In the genomic region with DNA sequence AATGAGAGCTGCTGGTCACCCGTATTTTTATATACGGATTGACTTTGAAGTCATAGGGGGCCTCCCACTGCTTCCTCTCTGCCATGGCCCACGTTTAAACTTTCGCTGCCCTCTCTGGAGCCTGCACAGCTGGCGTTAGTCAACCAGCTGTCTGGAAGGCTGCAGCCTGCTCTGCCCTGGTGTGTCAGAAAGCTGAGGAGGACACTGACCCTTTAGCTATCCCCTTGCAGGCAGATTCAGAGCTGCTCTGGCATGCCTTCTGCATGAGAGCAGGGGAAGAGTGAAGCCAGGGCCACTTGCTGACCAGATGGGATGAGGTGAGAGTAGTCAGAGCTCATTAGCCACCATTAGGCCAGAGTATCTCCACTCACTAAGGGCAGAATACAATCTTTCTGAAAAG, we compare ENCODE assay signal across 13 mouse cellular contexts.
A peak's percentile ranks its signal among the peaks of the same experiment; 100 is the strongest.
DNase-seq lines count a peak whose midpoint lies in the region; ATAC-seq lines count a peak whose summit lies in the region.
"Had no signal": no experiment of that assay in that cellular context is flagged by ENCODE, and none has a peak within 500 bp of the region (broad histone marks: within the 10 kb centered on the region; RNA-seq: fewer than 3 reads in every experiment).

No protein-coding gene starts in this region.

- no peaks in the 10 kb centered on the region for H3K36me3 ChIP-seq in heart, embryonic 11.5 days (ENCODE audit: control insufficient read depth, insufficient read depth, low read length)
- no peaks in the 10 kb centered on the region for H3K36me3 ChIP-seq in limb, embryonic 10.5 days
- H3K36me3 ChIP-seq: G1E had no signal

- no peak overlapping the region for H3K9ac ChIP-seq in heart, embryonic 11.5 days (ENCODE audit: low read depth, low read length)

- 0 out of 2 replicates have a peak, but pooled peaks cover 3% of the 10 kb centered on the region for H3K4me1 ChIP-seq in heart, embryonic 11.5 days (ENCODE audit: control insufficient read depth, insufficient read depth, low read length)
- H3K4me1 ChIP-seq in limb, embryonic 10.5 days: peaks cover 43% of the 10 kb centered on the region

- H3K4me2 ChIP-seq in heart, embryonic 11.5 days: no peak overlapping the region

- 25% methylated on average over 5 of the region's 5 CpGs for WGBS in heart, embryonic 11.5 days (ENCODE audit: insufficient replicate concordance)
- 13% methylated on average over 5 of the region's 5 CpGs for WGBS in limb, embryonic 10.5 days

- H3K27ac ChIP-seq in heart, embryonic 11.5 days (ENCODE audit: low read depth, low read length): peak overlapping the region; percentile 22; the same call in 1 of the 2 replicates
- peak overlapping the region; percentile 51; the same call in 1 of the 2 replicates for H3K27ac ChIP-seq in limb, embryonic 10.5 days

- no peak for DNase-seq in heart, postnatal 4 days
- peak; percentile 39 to 55 for DNase-seq in kidney, postnatal 4 days
- DNase-seq in kidney, adult 11 months: no peak
- DNase-seq in limb, embryonic 10.5 days (ENCODE audit: low spot score): peak; percentile 56
- DNase-seq in mesoderm, embryonic 11.5 days (ENCODE audit: low read depth, low spot score): peak; percentile 53
- DNase-seq in gastrocnemius, adult 18-20 months (ENCODE audit: low spot score): no peak
- DNase-seq: B cell, adult 2 months; cerebellum, adult 2 months; right cerebral cortex, postnatal 14 days; thymus, adult 18-20 months had no signal

- no peaks in the 10 kb centered on the region for H3K9me3 ChIP-seq in heart, embryonic 11.5 days (replicated peaks; ENCODE audit: control insufficient read depth, low read length)
- no peaks in the 10 kb centered on the region for H3K9me3 ChIP-seq in limb, embryonic 10.5 days (replicated peaks)

- H3K27me3 ChIP-seq in heart, embryonic 11.5 days (ENCODE audit: control insufficient read depth, insufficient read depth, low read length): no peaks in the 10 kb centered on the region
- peaks cover 63% of the 10 kb centered on the region for H3K27me3 ChIP-seq in limb, embryonic 10.5 days (ENCODE audit: low read depth, poor library complexity, severe bottlenecking)

- ATAC-seq in heart, embryonic 11.5 days (replicated peaks; ENCODE audit: insufficient number of reproducible peaks, low FRiP score, low TSS enrichment): no peak
- ATAC-seq in CD4-positive, CD25-positive, alpha-beta regulatory T cell, adult 4 months: no peak

- no peak overlapping the region for H3K4me3 ChIP-seq in heart, embryonic 11.5 days (ENCODE audit: low read depth, low read length)
- no peak overlapping the region for H3K4me3 ChIP-seq in limb, embryonic 10.5 days

Comparison
In these comparisons a context has a peak if more than half of its experiments do, and no peak if none do; other contexts are left out.
1. DNase-seq: peak in kidney, postnatal 4 days (2 of 2), limb, embryonic 10.5 days (single experiment) and mesoderm, embryonic 11.5 days (single experiment); none in heart, postnatal 4 days (single experiment), kidney, adult 11 months (single experiment) and gastrocnemius, adult 18-20 months (single experiment).